Mouse (Mus musculus) adrenal gland, postnatal 10 days (tissue): Measurements from ENCODE around the gene Macrod2. TPM values are rescaled to one million over a fixed set of nuclear protein-coding genes. Genes with fewer than 3 reads are reported as not detected.

Experiments used
- DNase-seq: peaks from one replicate; pipeline ENCODE4 v3.0.0; 2021; ENCODE audit warnings: mixed read lengths
- total RNA-seq, 2 experiments: library from RNA; stranded (reverse); gene quantifications; 2 replicates each; pipeline ENCODE4 v1.2.3; 2021

Macrod2 gene
- total RNA-seq, 2 experiments from 2014 or later, result 7.9 to 9.5 TPM

- DNase-seq, result no peak
Measured at GRCm38 (mm10) chr2:141862531-141863265, 1467.6 kb downstream of the Macrod2 start.

GRCm38 (mm10) chr2:141863628-141864165, 1468.6 kb downstream of the Macrod2 start:
- DNase-seq, result no peak

DNA sequence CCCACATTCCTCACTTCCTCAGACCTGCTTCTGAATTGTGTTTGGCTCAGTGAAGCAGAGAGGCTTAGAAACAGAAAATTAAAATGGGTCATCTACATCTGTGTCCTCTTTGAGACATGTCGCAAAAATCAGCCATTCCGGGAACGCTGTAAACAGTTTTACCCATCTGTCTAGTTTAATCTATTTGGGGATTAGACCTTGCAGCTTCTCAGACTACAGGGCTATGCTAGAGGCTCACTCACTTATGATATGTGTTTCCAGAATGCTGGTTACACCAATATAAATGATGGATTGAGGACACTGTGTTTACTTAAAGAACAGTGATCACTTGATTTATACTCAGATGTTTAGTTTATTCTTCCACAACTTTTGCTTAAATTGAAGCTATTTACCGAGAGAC, 1475.8 kb downstream of the Macrod2 start:
- DNase-seq, result no peak

- no peak for DNase-seq
Measured at GRCm38 (mm10) chr2:141876155-141876851, 1481.2 kb downstream of the Macrod2 start.

DNA sequence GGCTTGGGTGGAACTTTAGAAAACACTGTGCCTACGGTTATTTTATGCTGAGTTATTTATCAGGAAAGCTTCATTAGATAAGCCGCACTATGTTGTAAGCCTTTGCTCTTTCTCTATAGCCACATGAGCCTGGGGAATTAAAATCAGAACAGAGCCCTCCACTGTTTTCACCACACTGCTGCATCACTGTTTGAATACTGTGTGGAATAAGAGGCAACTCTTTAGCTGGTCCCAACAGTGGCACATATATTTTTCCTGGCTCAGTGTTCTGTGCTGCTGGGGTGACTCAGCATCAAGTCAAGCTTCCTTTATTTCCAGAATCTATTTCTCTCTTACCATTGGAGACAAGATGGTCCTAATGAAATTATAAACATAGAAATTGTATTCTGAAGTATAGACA, 1481.8 kb downstream of the Macrod2 start:
- DNase-seq, result no peak

DNA sequence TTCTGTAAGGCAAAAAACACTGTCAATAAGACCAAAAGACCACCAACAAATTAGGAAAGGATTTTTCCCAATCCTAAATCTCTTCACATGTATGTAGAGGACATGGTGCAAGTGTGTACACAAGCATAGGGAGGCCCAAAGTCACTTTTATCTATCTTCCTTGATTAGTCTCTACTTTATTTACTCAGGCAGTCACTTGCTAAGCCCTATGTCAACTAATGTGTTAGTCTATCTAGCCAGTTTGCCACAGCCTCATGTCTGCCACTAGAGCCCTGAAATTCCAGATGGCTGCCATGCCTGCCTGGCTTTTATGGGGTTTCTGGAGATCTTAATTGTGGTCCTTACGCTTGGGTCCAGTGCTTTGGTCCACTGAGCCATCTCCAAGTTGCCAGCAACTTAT, 1483.4 kb downstream of the Macrod2 start:
- no peak for DNase-seq

DNA sequence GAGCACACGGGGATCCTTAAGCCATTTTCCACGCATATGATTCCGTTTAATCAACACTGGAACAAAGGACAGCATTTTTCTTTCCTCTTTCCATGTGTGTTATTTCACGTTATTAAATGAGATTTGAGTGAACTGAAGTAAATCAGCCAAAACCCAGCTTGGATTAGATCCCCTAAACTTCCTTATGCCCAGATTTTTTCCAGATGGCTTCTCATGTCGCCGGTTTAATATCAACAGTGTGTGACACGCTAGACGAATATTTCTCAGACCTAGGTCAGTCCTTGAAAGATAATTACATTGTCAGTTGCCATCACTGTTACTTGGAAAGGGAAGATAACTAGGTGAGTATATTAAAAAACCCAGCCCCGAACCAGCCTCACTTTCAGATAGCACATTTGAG, 1484.6 kb downstream of the Macrod2 start:
- DNase-seq, result no peak

- no peak for DNase-seq
Measured at GRCm38 (mm10) chr2:141886694-141887474, 1491.8 kb downstream of the Macrod2 start.

GRCm38 (mm10) chr2:141889497-141889896, 1494.4 kb downstream of the Macrod2 start:
- DNase-seq, result no peak

DNA sequence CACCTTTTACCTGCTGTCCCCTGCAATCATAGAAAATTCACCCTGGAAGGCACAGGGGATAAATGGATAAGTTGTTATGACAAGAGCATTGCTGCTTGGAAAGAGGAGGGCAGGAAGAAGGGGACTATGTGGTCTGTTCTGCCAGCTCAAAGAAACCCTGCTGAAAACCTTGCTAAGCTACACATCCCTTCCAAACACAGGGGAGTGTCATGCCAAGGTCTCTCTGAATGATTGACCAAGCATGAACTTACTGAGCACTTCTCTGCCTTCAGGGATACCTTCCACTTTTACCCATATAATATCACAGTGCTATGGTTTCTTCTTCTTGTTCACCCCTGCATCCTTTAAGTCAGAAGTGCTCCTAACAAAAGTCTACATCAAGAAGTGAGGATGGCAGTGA, 1502.8 kb downstream of the Macrod2 start:
- DNase-seq, result no peak

- DNase-seq, result no peak
Measured at GRCm38 (mm10) chr2:141911831-141912447, 1516.8 kb downstream of the Macrod2 start.

DNA sequence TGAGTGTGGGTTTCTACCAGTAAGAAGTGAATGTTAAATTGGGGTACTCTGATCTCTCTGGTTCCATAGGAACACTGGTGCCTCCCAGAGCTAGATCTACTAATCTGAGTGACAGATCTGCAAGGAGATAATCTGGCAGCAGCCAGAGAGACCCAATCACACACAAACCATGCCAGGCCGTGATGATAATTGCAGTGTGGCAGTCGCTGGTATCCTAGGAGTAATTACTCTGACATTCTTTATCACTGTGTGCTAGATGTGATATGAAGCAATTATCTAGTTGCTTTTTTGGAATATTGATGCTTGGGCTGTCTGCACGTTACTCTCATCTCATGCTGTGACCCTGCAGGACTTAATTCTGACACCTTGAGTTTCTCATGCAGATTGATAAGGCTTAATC, 1518.4 kb downstream of the Macrod2 start:
- no peak for DNase-seq

- no peak for DNase-seq
Measured at GRCm38 (mm10) chr2:141913894-141914293, 1518.8 kb downstream of the Macrod2 start.

- DNase-seq, result no peak
Measured at GRCm38 (mm10) chr2:141920377-141920992, 1525.4 kb downstream of the Macrod2 start.

DNA sequence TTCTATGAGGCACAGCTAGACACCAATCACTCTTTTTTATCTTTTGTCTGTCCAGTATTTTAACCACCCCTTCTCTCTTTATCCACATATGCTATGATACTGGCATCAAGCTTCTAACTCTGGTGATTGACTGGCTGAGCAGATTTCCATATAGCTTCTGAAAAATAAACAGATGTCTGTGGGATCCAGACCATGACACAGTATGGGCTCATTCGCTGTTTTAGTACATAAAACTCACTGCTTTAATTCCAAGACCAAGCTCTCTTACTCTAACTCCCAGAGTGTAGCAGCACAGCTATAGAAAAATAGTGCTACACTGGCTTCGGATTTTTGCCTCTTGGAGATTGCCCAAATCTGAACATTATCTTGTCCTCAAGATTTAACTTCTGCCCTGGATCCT, 1540.0 kb downstream of the Macrod2 start:
- no peak for DNase-seq

DNA sequence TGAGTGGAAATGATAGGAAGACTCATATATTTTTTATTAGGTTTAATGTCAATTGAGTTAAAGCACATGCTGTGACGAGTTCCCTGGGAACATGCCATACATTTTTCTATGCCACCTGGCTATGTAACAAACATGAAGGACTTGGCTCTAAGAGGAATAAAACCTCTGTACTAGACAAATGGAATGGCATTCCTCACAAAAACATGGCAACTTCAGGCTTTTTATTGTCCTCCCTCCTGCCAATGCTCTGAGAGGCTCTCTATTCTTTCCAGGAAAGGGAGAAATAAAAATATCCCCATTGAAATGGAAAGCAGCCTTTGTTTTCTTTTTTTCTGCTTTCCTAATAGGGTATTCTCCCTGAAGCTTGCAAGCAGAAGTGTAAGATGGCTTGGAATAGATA, 1559.7 kb downstream of the Macrod2 start:
- DNase-seq, result no peak

- no peak for DNase-seq
Measured at GRCm38 (mm10) chr2:141955197-141955596, 1560.1 kb downstream of the Macrod2 start.

GRCm38 (mm10) chr2:141962868-141963267, 1567.8 kb downstream of the Macrod2 start:
- DNase-seq, result no peak

DNA sequence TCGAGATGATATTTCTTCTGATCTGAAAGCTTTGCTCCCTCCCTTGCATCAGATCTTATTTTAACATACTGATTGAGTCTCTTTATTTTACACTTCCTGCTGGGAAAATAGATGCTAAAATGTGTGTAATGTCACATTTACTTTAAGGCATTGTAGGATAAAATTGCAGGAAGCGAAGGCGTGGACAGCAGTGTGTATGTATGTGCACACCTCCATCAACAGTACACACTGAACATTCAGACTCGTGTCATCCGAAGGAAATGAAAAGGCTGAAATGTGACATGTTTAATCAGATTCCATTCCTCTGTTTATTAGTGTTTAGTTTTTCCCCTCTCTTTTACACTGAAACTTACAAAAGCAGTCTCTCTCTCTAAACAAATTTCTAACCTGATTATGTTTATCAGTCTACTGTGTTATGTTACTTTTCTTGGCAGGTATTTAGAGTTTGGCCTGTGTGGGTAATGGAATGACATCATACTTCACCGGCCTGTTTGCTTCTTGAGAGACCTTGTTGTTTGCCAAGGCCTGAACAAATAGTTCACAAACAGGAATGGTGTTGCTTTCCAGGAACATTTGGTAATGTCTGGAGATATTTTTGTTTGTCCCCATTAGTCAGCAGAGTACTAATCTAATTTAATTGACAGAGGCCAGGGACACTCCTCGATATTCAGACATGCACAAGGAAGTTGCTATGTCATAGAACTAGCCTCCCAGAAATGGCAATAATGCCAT, 1588.7 kb downstream of the Macrod2 start:
- no peak for DNase-seq

GRCm38 (mm10) chr2:141998901-141999300, 1603.8 kb downstream of the Macrod2 start:
- DNase-seq, result peak; percentile 50

GRCm38 (mm10) chr2:142024534-142025155, 1629.5 kb downstream of the Macrod2 start:
- no peak for DNase-seq
